Comparison of ENCODE assay signal across 8 mouse cellular contexts in the genomic region with DNA sequence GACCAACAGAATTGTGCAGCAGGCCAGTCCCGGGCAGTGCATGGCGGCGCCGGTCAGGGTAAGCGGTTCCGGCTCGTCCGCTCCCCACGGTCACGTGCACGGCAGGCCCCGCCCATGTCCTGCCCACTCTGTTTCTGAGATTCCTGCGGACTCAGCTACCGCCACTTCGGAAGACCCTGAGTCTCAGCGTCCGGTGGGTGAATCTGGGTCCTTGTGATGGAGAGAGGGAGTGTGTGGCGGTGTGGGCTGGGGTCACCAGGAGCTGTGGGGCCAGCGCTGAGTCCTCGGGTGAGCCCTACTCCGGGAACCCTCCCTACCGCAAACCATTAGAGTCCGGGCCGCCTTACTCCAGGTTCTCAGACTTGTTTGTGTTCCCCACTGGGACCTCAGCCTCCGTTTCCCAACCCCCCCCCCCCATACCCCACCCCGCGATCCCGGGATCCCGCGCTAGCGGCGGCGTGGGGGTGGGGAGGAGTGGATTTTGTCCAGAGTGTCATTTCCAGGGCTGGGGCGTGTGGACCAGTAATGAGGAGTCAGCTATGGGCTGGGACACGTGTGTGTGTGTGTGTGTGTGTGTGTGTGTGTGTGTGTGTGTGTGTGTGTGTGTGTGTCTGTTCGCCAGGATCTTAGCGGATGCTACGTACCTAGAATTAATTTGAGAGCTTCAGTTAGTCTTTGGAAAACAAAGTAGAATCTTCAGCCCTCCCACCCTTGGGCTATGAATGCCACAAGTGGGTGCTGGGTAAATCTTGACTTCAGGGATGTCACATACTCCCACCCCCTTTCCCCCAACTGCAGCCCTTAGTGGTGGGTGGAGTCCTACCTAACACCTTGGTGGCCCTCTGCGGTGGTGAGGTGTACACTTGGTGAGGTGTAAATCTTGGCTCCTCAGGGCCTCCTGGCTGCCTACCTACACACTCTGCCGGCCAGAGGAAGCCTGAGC. TPM values are rescaled to one million over a fixed set of nuclear protein-coding genes. Genes with fewer than 3 reads are reported as not detected.
DNase-seq lines count a peak whose midpoint lies in the region; ATAC-seq lines count a peak whose summit lies in the region.

A gene (minus strand): TSS at position 94 of the 943 bp plus-strand sequence.
A gene (plus strand): TSS at position 115 of the 943 bp plus-strand sequence.

- peaks cover 17% of the 10 kb centered on the region for H3K4me1 ChIP-seq in hindbrain, embryonic 13.5 days (replicated peaks)

- no peaks in the 10 kb centered on the region for H3K9me3 ChIP-seq in hindbrain, embryonic 13.5 days

- 2% methylated on average over 40 of the region's 40 CpGs for WGBS in hindbrain, embryonic 13.5 days

- H3K4me3 ChIP-seq in hindbrain, embryonic 13.5 days = peak within 1 kb of the TSS; percentile 60

- ATAC-seq in hindbrain, embryonic 13.5 days (ENCODE audit: low FRiP score) = peak; percentile 94

- peak within 1 kb of the TSS; percentile 40; the same call in 1 of the 2 replicates for H3K27ac ChIP-seq in hindbrain, embryonic 13.5 days

- peak within 1 kb of the TSS; percentile 73 for H3K4me2 ChIP-seq in hindbrain, embryonic 13.5 days

- H3K27me3 ChIP-seq in hindbrain, embryonic 13.5 days = 0 out of 2 replicates have a peak, but pooled peaks cover 4% of the 10 kb centered on the region

- peak within 1 kb of the TSS; percentile 77 for H3K9ac ChIP-seq in hindbrain, embryonic 13.5 days

- H3K36me3 ChIP-seq in hindbrain, embryonic 13.5 days = no peaks in the 10 kb centered on the region

- DNase-seq in R1 (ENCODE audit: low read depth, low spot score) = peak; percentile 72
- peak; percentile 87 to 92 for DNase-seq in cerebellum, postnatal 25 days
- peak; percentile 41 to 54 for DNase-seq in frontal cortex, postnatal 25 days (ENCODE audit: low spot score in 2 of 2)
- peak; percentile 64 to 70 for DNase-seq in layer of hippocampus, postnatal 14 days (ENCODE audit: low spot score in 2 of 2)
- peak; percentile 92 for DNase-seq in lung, postnatal 14 days
- peak; percentile 89 for DNase-seq in ovary, postnatal 36 days (ENCODE audit: low spot score)
- peak; percentile 75 for DNase-seq in thymus, postnatal 25 days

RNA-seq across cellular contexts. Expression of the first gene that starts in this region (rescaled TPM):
- 4.7 and 5.5 TPM in 2 replicates for polyA plus RNA-seq in hindbrain, embryonic 13.5 days (2015; fragmentation: Nextera tagmentation; extraction: Ambion mirVana)
- 1 to 10 TPM; 4.3 to 4.8 TPM for total RNA-seq in layer of hippocampus, postnatal 14 days (2021)

RNA-seq across cellular contexts. Expression of the second gene that starts in this region (rescaled TPM):
- 4.8 and 5.3 TPM in 2 replicates for polyA plus RNA-seq in hindbrain, embryonic 13.5 days (2015; fragmentation: Nextera tagmentation; extraction: Ambion mirVana)
- 1 to 10 TPM; 4.3 to 6.0 TPM for total RNA-seq in layer of hippocampus, postnatal 14 days (2021)

Comparison
In these comparisons a context has a peak if more than half of its experiments do, and no peak if none do; other contexts are left out.
1. Peak in every context shown above with its lines: DNase-seq, ATAC-seq, H3K4me3 ChIP-seq and H3K27ac ChIP-seq.